Mouse (Mus musculus) midbrain, embryonic 14.5 days (tissue): ENCODE results near the gene Vmp1. TPM values are rescaled to one million over a fixed set of nuclear protein-coding genes. Genes with fewer than 3 reads are reported as not detected.

Experiments used
- ATAC-seq: fragments of 200-750 bp; cut with Nextera tagmentation; 2 replicates; pipeline ENCODE4 v1.8.0; 2017; ENCODE audit warnings: moderate number of reproducible peaks, moderate library complexity; ENCODE audit not compliant: low FRiP score, low TSS enrichment
- DNase-seq: peaks from one replicate; pipeline ENCODE4 v3.0.0-alpha.2; 2015
- H3K27ac ChIP-seq: fragments of 300-500 bp; sonication (generic); replicated peaks from 2 replicates; pipeline ENCODE4 v1.5.1; 2014; ENCODE audit warnings: mild to moderate bottlenecking, low read depth, low read length, moderate library complexity
- H3K27me3 ChIP-seq: fragments of 300-500 bp; sonication (generic); 2 replicates; pipeline ENCODE4 v1.6.1; 2014; ENCODE audit warnings: low read length, control low read depth, mixed read lengths; ENCODE audit not compliant: control insufficient read depth, insufficient read depth
- H3K36me3 ChIP-seq: fragments of 300-500 bp; sonication (generic); 2 replicates; pipeline ENCODE4 v1.6.1; 2014; ENCODE audit warnings: low read length, control low read depth; ENCODE audit not compliant: control insufficient read depth, insufficient read depth
- H3K4me1 ChIP-seq: fragments of 300-500 bp; sonication (generic); 2 replicates; pipeline ENCODE4 v1.6.1; 2014; ENCODE audit warnings: mild to moderate bottlenecking, antibody characterized with exemption, low read length, control low read depth; ENCODE audit not compliant: control insufficient read depth, insufficient read depth
- H3K4me2 ChIP-seq: fragments of 300-500 bp; sonication (generic); 2 replicates; pipeline ENCODE4 v1.6.1; 2014; ENCODE audit warnings: mild to moderate bottlenecking, low read length, moderate library complexity
- H3K4me3 ChIP-seq: fragments of 300-500 bp; sonication (generic); replicated peaks from 2 replicates; pipeline ENCODE4 v1.5.1; 2014; ENCODE audit warnings: low read depth, low read length
- H3K9ac ChIP-seq: fragments of 300-500 bp; sonication (generic); replicated peaks from 2 replicates; pipeline ENCODE4 v1.6.1; 2014; ENCODE audit warnings: mild to moderate bottlenecking, low read length, moderate library complexity
- H3K9me3 ChIP-seq: fragments of 300-500 bp; sonication (generic); 2 replicates; pipeline ENCODE4 v1.6.1; 2016; ENCODE audit warnings: low read length, control low read depth, mixed read lengths; ENCODE audit not compliant: control insufficient read depth
- WGBS: fragments of 180-500 bp; shearing (Covaris S2); extraction: QIAGEN DNeasy Blood & Tissue Kit; methylation state at CpG from one replicate; pipeline ENCODE4 v1.1.7; 2014; 5-methylcytosine and 5-hydroxymethylcytosine counted together
- polyA plus RNA-seq: library from polyadenylated mRNA; unstranded; fragments of >200 nt; fragmentation: Nextera tagmentation; extraction: Ambion mirVana; gene quantifications from 2 replicates; pipeline ENCODE4 v1.2.1, GENCODE M21; 2014

The Vmp1 gene
- polyA plus RNA-seq, 1 experiment from 2014 or later: 129 TPM

DNA sequence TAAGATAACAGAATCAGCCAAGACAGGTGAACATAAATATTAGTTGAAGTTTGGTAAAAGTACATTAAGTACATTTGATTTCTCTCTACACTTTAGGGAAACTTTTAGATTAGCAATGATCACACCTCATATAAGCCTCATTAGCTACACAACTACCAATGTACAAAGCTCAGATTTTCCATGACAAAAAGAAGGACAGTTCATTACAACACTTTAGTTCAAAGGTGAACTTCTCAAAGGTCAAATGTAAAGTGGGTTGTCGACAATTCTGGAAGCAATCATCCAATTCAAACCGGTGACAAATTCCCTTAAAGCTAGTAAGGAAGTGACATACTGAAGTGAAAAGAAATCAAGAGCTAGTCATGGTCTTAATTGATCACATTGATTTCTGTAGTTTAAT lies 45.9 kb downstream of the Vmp1 start:
- no peak overlapping the region for H3K9ac ChIP-seq
- no peak overlapping the region for H3K27ac ChIP-seq
- no peaks in the 10 kb centered on the region for H3K27me3 ChIP-seq
- no peaks in the 10 kb centered on the region for H3K9me3 ChIP-seq
- ATAC-seq: no peak
- H3K36me3 ChIP-seq: peaks cover 18% of the 10 kb centered on the region
- no peak for DNase-seq
- no peak overlapping the region for H3K4me3 ChIP-seq
- no peaks in the 10 kb centered on the region for H3K4me1 ChIP-seq
- no peak overlapping the region for H3K4me2 ChIP-seq
- 89% methylated on average over 2 of the region's 2 CpGs for WGBS

DNA sequence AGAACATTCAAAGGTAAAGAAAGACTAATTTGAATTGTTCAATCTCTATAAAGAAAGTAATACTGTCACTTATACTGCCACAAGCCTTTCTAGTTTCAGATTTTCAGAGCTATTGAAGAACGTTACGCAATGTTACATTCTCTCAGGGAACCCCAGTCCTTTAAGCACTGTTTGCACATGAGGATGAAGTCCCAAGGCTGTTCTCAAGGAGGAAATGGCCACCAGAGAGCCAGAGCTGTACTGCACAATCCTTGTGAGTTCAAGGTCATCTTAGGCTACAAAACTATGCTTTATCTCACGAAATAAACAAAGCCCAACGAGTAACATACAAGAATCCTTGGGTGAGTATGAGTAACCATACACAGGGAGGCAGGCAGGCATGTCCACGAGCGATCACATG lies 49.2 kb downstream of the Vmp1 start:
- no peaks in the 10 kb centered on the region for H3K4me1 ChIP-seq
- no peak overlapping the region for H3K9ac ChIP-seq
- H3K36me3 ChIP-seq: peaks cover 19% of the 10 kb centered on the region; the same call in 1 of the 2 replicates
- H3K4me2 ChIP-seq: no peak overlapping the region
- WGBS: 93% methylated on average over 6 of the region's 6 CpGs
- H3K27me3 ChIP-seq: no peaks in the 10 kb centered on the region
- no peak overlapping the region for H3K4me3 ChIP-seq
- H3K27ac ChIP-seq: no peak overlapping the region
- H3K9me3 ChIP-seq: no peaks in the 10 kb centered on the region
- ATAC-seq (no peak), DNase-seq (no peak)

DNA sequence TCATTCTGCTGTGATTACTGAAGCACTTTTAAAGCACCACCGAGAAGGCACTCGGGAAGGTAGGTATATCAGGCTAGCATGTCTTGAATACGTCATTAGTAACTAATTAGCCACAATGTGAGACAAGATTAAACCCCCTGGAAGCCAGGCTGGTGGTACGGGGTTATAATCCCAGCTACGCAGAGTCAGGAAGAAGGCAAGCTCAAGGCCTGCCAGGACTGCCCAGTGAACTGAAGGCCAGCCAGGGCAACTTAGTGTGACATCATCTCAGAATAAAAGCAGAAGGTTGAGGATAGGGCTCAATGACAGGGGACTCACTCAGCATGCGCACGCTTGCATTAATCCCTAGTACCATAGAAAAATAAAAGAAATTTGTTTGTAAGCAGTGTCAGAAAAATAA lies 53.7 kb downstream of the Vmp1 start:
- 90% methylated on average over 7 of the region's 7 CpGs for WGBS
- Histone ChIP-seq H3K27me3 (no peaks in the 10 kb centered on the region), H3K4me1 (no peaks in the 10 kb centered on the region), H3K27ac (no peak overlapping the region), H3K9ac (no peak overlapping the region), H3K9me3 (no peaks in the 10 kb centered on the region), H3K36me3 (peaks cover 19% of the 10 kb centered on the region; the same call in 1 of the 2 replicates), H3K4me3 (no peak overlapping the region), H3K4me2 (no peak overlapping the region)
- no peak for DNase-seq
- no peak for ATAC-seq

DNA sequence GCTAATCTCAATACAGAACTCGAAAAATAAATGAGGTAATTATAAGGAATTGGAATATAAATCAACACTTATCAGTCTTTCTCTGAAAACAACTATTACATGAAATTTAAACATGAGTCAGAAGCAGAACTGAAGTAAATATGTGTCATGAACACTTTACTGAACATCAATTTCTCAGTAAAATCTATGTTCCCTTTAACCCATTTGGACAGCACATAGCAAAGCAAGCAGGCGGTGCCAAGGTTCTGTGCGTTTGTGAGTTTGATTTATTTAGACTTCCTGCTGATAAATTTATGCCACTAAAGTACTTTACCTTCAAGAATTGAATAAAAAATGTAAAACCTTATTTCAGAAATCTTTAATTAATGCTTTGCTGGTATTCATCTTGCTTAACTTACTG lies 54.2 kb downstream of the Vmp1 start:
- peaks cover 14% of the 10 kb centered on the region; the same call in 1 of the 2 replicates for H3K36me3 ChIP-seq
- WGBS: 96% methylated on average over 3 of the region's 3 CpGs
- no peaks in the 10 kb centered on the region for H3K9me3 ChIP-seq
- H3K9ac ChIP-seq: no peak overlapping the region
- H3K27ac ChIP-seq: no peak overlapping the region
- DNase-seq (no peak), ATAC-seq (no peak)
- H3K27me3 ChIP-seq: no peaks in the 10 kb centered on the region
- H3K4me2 ChIP-seq: no peak overlapping the region
- H3K4me3 ChIP-seq: no peak overlapping the region
- H3K4me1 ChIP-seq: no peaks in the 10 kb centered on the region

DNA sequence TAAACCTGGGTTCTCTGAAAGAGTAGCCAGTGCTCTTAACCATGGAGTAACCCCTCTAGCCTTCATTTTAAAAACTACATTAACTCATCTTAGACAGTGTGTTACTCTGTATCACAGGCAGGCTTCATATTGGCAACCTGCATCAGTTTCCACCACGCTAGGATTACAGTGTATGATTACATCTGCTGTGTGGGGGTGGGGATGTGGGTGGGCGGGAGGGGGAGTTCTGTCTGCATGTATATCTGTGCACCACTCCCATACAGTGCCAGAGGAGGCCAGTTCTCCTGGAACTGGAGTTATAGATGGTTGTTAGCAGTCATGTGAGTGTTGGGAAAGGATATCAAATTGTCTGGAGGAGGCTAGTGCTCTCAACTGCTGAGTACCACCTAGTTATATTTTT lies 55.2 kb downstream of the Vmp1 start:
- H3K36me3 ChIP-seq: peaks cover 13% of the 10 kb centered on the region; the same call in 1 of the 2 replicates
- H3K9me3 ChIP-seq: no peaks in the 10 kb centered on the region
- 88% methylated on average over 2 of the region's 2 CpGs for WGBS

DNA sequence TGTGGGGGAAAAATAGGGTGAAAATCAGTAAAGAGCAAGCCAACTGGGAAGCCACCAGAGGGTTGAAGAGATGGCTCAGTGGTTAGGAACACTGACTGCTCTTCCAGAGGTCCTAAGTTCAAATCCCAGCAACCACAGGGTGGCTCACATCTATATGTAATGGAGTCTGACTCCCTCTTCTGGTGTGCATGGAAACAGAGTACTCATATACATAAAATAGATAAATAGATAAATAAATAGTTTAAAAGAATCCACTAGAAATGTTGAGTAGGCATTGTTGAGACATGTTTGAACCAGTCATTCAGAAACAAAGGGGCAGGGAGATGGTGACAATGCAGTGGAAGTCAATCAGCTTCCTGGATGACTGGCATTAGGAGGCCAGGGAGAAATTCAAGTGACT lies 56.0 kb downstream of the Vmp1 start:
- ATAC-seq: no peak
- H3K9ac ChIP-seq: no peak overlapping the region

More for the DNA sequence above, 55.2 kb downstream of the Vmp1 start:
- Histone ChIP-seq H3K27me3 (no peaks in the 10 kb centered on the region), H3K4me2 (no peak overlapping the region), H3K4me1 (no peaks in the 10 kb centered on the region), H3K4me3 (no peak overlapping the region), H3K27ac (no peak overlapping the region), H3K9ac (no peak overlapping the region)
- ATAC-seq: no peak
- no peak for DNase-seq

DNA sequence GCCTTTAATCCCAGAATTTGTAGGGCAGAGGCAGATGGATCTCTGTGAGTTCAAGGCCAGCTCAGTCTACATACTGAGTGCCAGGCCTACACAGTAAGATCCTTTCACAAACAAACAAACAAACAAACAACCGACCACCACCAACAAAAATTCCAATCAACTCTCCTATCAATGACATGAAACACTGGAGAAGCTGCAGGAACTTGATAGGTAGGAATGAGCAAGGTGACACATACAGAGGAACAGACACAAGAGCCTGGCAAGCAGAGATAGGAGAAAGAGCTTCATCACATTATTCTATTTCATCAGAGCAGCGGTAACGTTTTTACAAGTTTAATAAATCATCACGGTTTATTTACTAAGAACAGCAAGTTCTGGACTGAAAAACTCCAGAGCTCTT lies 56.9 kb downstream of the Vmp1 start:
- Histone ChIP-seq H3K27ac (no peak overlapping the region), H3K9ac (no peak overlapping the region), H3K27me3 (no peaks in the 10 kb centered on the region), H3K36me3 (peaks cover 9% of the 10 kb centered on the region; the same call in 1 of the 2 replicates), H3K4me2 (no peak overlapping the region), H3K9me3 (no peaks in the 10 kb centered on the region), H3K4me1 (no peaks in the 10 kb centered on the region), H3K4me3 (no peak overlapping the region)
- DNase-seq (no peak), ATAC-seq (no peak)
- WGBS: 95% methylated on average over 4 of the region's 4 CpGs

More for the DNA sequence above, 56.0 kb downstream of the Vmp1 start:
- Histone ChIP-seq H3K36me3 (peaks cover 13% of the 10 kb centered on the region; the same call in 1 of the 2 replicates), H3K27me3 (no peaks in the 10 kb centered on the region), H3K9me3 (no peaks in the 10 kb centered on the region), H3K4me2 (no peak overlapping the region), H3K27ac (no peak overlapping the region), H3K4me3 (no peak overlapping the region), H3K4me1 (no peaks in the 10 kb centered on the region)
- DNase-seq: no peak

DNA sequence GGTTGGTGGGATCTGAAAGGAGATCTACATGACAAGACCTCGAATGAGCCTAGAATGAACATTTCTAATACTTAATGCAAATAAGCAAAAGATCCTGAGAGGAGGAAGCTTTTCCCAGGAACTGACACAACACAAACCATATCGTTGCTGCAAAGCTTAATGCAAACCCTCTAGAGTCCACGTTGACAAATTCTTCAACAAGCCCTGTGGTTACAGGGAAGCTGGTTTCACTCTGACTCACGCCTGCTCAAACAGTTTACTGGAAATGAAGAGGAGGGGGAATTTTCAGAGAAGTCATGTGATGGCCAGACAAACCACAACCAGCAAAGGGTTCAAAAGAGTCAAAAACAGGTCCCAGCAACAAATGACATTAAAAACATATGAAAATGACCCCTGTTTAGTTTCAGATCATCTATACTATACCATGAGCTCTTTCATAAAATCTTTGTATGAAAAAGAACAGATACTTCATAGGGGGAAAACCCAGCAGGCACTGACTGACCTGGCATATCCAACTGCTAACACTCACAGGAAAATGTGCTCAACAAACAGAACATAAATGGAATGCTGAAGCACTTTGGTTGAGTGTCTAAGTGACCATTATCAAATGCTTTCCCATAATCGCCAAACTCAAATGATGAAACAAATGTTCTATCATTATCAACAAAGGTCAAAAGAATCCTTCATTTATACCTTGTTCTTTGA lies 59.2 kb downstream of the Vmp1 start:
- Histone ChIP-seq H3K36me3 (0 out of 2 replicates have a peak, but pooled peaks cover 2% of the 10 kb centered on the region), H3K4me3 (no peak overlapping the region), H3K27ac (no peak overlapping the region), H3K9me3 (no peaks in the 10 kb centered on the region), H3K4me1 (no peaks in the 10 kb centered on the region), H3K9ac (no peak overlapping the region), H3K27me3 (no peaks in the 10 kb centered on the region), H3K4me2 (no peak overlapping the region)
- ATAC-seq (no peak), DNase-seq (no peak)
- WGBS: 79% methylated on average over 5 of the region's 5 CpGs

DNA sequence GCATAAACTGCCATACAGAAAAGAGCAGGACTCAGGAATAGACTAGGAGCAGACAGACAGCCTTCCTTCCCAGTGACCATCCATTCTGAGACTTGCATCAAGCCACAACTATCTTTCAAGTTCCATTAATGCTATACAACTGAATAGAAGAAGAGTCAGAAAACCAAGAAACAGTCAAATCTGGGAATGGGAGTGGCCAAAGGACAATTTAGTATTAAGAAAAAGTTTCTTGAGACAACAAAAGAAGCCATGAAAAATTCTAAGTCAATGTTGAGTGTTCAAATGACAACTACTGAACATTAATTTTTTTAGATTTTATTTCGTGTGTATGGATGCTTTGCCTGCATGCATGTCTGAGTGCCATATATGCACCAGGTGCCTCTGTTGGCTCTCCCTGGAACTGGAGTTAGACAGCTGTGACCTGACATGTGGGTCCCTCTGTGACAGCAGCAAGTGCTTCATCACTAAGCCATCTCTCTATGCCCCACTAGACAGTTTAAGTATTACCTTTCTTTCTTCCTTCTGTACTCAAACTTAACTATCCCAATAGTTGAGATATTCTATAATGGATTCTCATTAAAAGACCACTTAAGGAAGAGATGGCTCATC lies 60.1 kb downstream of the Vmp1 start:
- Histone ChIP-seq H3K27me3 (no peaks in the 10 kb centered on the region), H3K4me3 (no peak overlapping the region), H3K27ac (no peak overlapping the region), H3K4me1 (no peaks in the 10 kb centered on the region), H3K9me3 (no peaks in the 10 kb centered on the region), H3K4me2 (no peak overlapping the region), H3K9ac (no peak overlapping the region), H3K36me3 (0 out of 2 replicates have a peak, but pooled peaks cover 1% of the 10 kb centered on the region)
- no peak for DNase-seq
- WGBS: 89% methylated on average over 1 of the region's 1 CpGs
- ATAC-seq: no peak
